Mouse (Mus musculus) kidney, embryonic 14.5 days (tissue): Measurements from ENCODE around the gene Eps8. TPM values are rescaled to one million over a fixed set of nuclear protein-coding genes. Genes with fewer than 3 reads are reported as not detected.
A peak's percentile ranks its signal among the peaks of the same experiment; 100 is the strongest.

Experiments
- ATAC-seq: fragments of 200-750 bp; cut with Nextera tagmentation; 2 replicates; pipeline ENCODE4 v1.8.0; 2017; ENCODE audit warnings: moderate number of reproducible peaks, mild to moderate bottlenecking, moderate TSS enrichment, moderate library complexity; ENCODE audit not compliant: low FRiP score, low TSS enrichment
- H3K27ac ChIP-seq: fragments of 300-500 bp; sonication (generic); 2 replicates; pipeline ENCODE4 v1.5.1; 2014; ENCODE audit warnings: low read depth, mild to moderate bottlenecking, low read length, moderate library complexity, mixed read lengths
- H3K27me3 ChIP-seq: fragments of 300-500 bp; sonication (generic); 2 replicates; pipeline ENCODE4 v1.6.1; 2014; ENCODE audit warnings: mild to moderate bottlenecking, low read length; ENCODE audit not compliant: control insufficient read depth, insufficient read depth
- H3K36me3 ChIP-seq: fragments of 300-500 bp; sonication (generic); 2 replicates; pipeline ENCODE4 v1.6.1; 2014; ENCODE audit warnings: low read length, mixed read lengths; ENCODE audit not compliant: control insufficient read depth, insufficient read depth
- H3K4me1 ChIP-seq: fragments of 300-500 bp; sonication (generic); 2 replicates; pipeline ENCODE4 v1.6.1; 2014; ENCODE audit warnings: low read length, mixed read lengths; ENCODE audit not compliant: control insufficient read depth, insufficient read depth
- H3K4me2 ChIP-seq: fragments of 300-500 bp; sonication (generic); replicated peaks from 2 replicates; pipeline ENCODE4 v1.6.1; 2014; ENCODE audit warnings: low read depth, mild to moderate bottlenecking, low read length
- H3K4me3 ChIP-seq: fragments of 300-500 bp; sonication (generic); 2 replicates; pipeline ENCODE4 v1.5.1; 2014; ENCODE audit warnings: mild to moderate bottlenecking, low read length
- H3K9ac ChIP-seq: fragments of 300-500 bp; sonication (generic); 2 replicates; pipeline ENCODE4 v1.6.1; 2014; ENCODE audit warnings: low read depth, mild to moderate bottlenecking, low read length, moderate library complexity
- H3K9me3 ChIP-seq: fragments of 300-500 bp; sonication (generic); 2 replicates; pipeline ENCODE4 v1.6.1; 2016; ENCODE audit warnings: low read length; ENCODE audit not compliant: control insufficient read depth
- WGBS: fragments of 180-500 bp; shearing (Covaris S2); extraction: QIAGEN DNeasy Blood & Tissue Kit; methylation state at CpG from one replicate; pipeline ENCODE4 v1.1.7; 2014; 5-methylcytosine and 5-hydroxymethylcytosine counted together
- polyA plus RNA-seq: library from polyadenylated mRNA; unstranded; fragments of >200 nt; fragmentation: Nextera tagmentation; extraction: Ambion mirVana; gene quantifications from 2 replicates; pipeline ENCODE4 v1.2.1, GENCODE M21; 2014

Eps8 gene
- polyA plus RNA-seq, 1 experiment from 2014 or later: 28.5 TPM

DNA sequence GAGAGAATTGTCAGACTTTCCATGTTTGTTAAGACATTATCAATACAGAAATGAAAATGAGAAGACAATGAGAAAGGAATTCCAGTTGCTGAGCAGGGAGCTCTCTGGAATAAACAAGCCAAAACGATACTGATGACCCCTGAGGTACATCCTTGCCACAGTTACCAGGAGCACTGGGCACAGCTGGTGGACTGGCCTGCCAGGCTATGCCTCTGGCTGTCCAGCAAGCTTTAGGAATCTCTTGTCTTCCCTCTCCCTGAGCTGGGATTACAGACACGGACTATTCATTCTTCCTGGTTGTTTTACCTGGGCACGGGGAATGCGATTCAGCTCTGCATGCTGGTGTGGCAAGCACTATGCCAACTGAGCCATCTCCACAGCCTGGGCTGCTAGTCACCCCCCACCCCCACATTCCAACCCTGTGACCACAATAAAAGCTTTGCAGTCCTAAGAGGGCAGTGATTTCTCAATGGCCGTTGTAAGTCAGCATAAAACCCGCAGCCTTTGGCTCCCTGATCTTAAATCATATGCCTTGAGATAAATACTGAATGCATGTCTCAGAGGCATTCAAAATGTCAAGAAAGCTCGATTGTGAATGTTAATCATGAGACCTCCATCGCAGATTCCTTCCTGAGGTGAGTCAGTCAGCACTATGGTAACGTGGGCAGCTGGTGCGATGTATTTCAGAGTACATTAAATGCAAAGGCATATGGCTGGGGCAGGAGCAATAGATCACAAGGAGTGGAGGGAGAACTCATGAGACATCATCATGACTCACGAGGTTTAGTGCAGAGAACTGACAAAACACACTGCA, 134.9 kb downstream of the Eps8 start:
- no peak overlapping the region for H3K4me3 ChIP-seq
- no peak overlapping the region for H3K4me2 ChIP-seq
- no peak overlapping the region for H3K9ac ChIP-seq
- H3K27ac ChIP-seq: no peak overlapping the region
- 0 out of 2 replicates have a peak, but pooled peaks cover 6% of the 10 kb centered on the region for H3K4me1 ChIP-seq
- 0 out of 2 replicates have a peak, but pooled peaks have one; percentile 43 for ATAC-seq
- no peaks in the 10 kb centered on the region for H3K9me3 ChIP-seq
- 42% methylated on average over 11 of the region's 11 CpGs for WGBS
- H3K36me3 ChIP-seq: no peaks in the 10 kb centered on the region; the same call in 1 of the 2 replicates
- no peaks in the 10 kb centered on the region for H3K27me3 ChIP-seq

DNA sequence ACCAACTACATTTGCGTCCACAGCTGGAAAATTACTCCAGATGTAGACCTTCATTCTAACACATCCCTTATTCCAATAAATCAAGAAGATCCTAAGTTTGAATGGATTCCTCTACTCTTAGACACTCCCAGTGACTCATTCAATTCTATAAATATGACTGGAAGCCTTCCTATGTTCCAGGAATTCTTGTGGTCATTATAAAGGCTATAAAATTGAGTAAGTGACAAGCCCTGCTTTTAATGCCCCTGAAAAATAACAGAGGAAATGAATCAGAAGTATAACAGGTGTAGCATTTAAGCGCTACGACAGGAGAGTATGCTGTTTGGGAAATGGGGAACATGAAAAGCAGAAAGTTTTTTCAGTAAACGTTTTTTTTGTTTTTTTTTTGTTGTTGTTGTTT, 139.8 kb downstream of the Eps8 start:
- WGBS: 61% methylated on average over 4 of the region's 4 CpGs
- ATAC-seq: no peak
- Histone ChIP-seq H3K27me3 (no peaks in the 10 kb centered on the region), H3K27ac (no peak overlapping the region), H3K9me3 (no peaks in the 10 kb centered on the region), H3K4me1 (0 out of 2 replicates have a peak, but pooled peaks cover 5% of the 10 kb centered on the region), H3K36me3 (no peaks in the 10 kb centered on the region; the same call in 1 of the 2 replicates), H3K4me3 (no peak overlapping the region), H3K9ac (no peak overlapping the region), H3K4me2 (no peak overlapping the region)

- Histone ChIP-seq H3K27ac (no peak overlapping the region), H3K4me2 (no peak overlapping the region), H3K4me1 (no peaks in the 10 kb centered on the region), H3K27me3 (no peaks in the 10 kb centered on the region), H3K9me3 (no peaks in the 10 kb centered on the region), H3K4me3 (no peak overlapping the region), H3K36me3 (no peaks in the 10 kb centered on the region; the same call in 1 of the 2 replicates), H3K9ac (no peak overlapping the region)
- WGBS: 77% methylated on average over 5 of the region's 5 CpGs
- ATAC-seq: no peak
Measured at GRCm38 (mm10) chr6:137512753-137513152, 141.9 kb downstream of the Eps8 start.

DNA sequence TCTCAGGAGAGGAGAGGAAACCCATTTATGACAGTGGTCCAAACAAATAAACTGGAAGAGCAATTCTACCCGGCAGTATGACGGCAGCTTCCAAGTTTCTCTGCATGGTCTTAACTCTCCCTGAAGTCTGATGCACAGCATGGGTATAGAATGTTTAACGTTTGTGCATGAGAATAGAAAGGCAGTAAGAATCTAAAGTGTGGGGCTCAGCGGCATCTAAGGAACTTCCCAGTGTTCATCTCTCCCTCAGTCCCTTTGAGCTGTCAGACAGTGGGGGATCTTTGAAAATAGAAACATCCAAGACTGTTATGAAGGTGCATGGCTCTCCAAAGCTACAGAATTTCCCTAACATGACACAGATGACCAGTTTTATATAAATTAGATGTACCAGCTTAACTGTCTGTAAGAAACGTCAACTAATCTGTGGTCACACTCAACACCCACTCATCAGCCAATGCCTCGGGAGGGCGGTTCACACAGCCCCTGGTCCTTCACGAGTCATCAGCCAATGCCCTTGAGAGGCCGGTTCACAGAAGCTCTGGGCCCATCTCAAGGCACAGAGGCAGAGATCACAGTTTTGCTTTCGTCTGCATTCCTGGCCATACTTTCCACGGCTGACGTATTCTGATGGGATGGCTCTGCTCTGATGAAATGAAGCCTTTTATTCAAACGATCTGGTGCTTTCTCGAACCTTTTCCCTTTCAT, 145.2 kb downstream of the Eps8 start:
- no peaks in the 10 kb centered on the region for H3K36me3 ChIP-seq
- H3K4me2 ChIP-seq: no peak overlapping the region
- H3K9me3 ChIP-seq: 0 out of 2 replicates have a peak, but pooled peaks cover 2% of the 10 kb centered on the region
- H3K27me3 ChIP-seq: no peaks in the 10 kb centered on the region
- no peaks in the 10 kb centered on the region for H3K4me1 ChIP-seq
- no peak overlapping the region for H3K9ac ChIP-seq
- H3K4me3 ChIP-seq: no peak overlapping the region
- H3K27ac ChIP-seq: no peak overlapping the region
- WGBS: 59% methylated on average over 14 of the region's 14 CpGs
- ATAC-seq: no peak

DNA sequence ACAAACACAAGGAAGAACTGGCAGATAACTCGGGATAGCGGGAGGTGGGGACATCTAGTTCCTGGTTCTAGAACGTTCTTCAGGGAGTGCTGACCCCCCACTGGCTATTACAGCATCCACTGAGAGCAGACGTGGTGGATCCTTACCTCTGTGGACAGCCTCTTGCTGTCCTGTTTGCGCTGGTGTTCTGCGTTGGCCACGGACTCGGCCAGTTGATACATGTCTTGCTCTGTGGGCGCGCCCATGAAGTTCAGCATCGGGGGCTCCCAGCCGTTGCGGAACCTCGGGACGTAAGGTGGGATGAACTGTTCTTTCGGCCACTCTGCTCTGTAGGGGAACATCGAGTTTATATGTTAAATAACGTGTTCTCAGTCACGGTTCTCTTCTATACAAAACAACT, 145.7 kb downstream of the Eps8 start:
- Histone ChIP-seq H3K4me2 (no peak overlapping the region), H3K9me3 (0 out of 2 replicates have a peak, but pooled peaks cover 2% of the 10 kb centered on the region), H3K36me3 (no peaks in the 10 kb centered on the region), H3K9ac (no peak overlapping the region), H3K4me1 (no peaks in the 10 kb centered on the region), H3K4me3 (no peak overlapping the region), H3K27me3 (no peaks in the 10 kb centered on the region), H3K27ac (no peak overlapping the region)
- no peak for ATAC-seq
- 95% methylated on average over 19 of the region's 19 CpGs for WGBS

DNA sequence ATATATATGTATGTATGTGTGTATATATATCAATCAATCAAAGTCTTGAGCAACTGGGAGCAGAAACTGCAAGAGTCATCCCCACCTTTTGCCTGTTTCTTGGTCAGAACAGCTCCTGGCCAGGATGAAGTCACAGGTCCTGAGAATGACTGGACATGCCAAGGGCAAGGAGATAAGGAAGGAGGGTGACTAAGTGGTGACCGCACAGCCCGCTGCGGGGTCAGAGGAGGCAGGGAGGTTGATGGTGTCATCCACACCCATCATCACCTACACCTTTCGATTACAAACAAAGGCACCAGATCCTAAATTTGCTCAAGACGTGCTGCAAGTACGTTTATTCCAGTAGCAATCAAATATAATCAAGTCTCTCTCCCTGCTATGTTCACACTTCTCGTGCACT, 148.1 kb downstream of the Eps8 start:
- Histone ChIP-seq H3K27me3 (no peaks in the 10 kb centered on the region), H3K4me1 (no peaks in the 10 kb centered on the region), H3K4me3 (no peak overlapping the region), H3K9ac (no peak overlapping the region), H3K9me3 (0 out of 2 replicates have a peak, but pooled peaks cover 2% of the 10 kb centered on the region), H3K27ac (no peak overlapping the region), H3K4me2 (no peak overlapping the region), H3K36me3 (no peaks in the 10 kb centered on the region)
- 91% methylated on average over 7 of the region's 7 CpGs for WGBS
- no peak for ATAC-seq

- H3K36me3 ChIP-seq: no peaks in the 10 kb centered on the region
- no peak for ATAC-seq
Measured at GRCm38 (mm10) chr6:137505555-137506227, 149.0 kb downstream of the Eps8 start.

DNA sequence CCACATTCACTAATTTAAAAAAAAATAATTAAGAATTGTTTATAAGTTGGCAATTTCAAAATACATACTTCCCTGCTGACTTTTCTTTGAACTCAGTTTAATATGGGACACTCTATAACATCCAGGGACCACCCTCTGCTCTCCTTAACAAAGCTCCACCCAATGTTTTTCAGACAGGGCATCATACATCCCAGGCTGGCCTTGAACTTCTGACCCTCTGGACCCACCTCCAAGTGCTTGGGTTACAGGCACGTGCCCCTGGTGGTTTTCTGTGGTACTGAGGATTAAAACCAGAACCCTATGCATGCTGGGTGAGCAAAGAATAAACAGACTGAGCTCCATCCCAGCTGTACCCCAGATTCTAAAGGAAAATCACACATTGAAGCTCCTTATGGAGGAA, 150.6 kb downstream of the Eps8 start:
- H3K36me3 ChIP-seq: no peaks in the 10 kb centered on the region
- no peaks in the 10 kb centered on the region for H3K27me3 ChIP-seq
- WGBS: 70% methylated on average over 1 of the region's 1 CpGs
- H3K27ac ChIP-seq: no peak overlapping the region
- no peak overlapping the region for H3K4me3 ChIP-seq
- no peak for ATAC-seq
- H3K9ac ChIP-seq: no peak overlapping the region
- H3K4me2 ChIP-seq: no peak overlapping the region
- H3K4me1 ChIP-seq: no peaks in the 10 kb centered on the region
- H3K9me3 ChIP-seq: 0 out of 2 replicates have a peak, but pooled peaks cover 2% of the 10 kb centered on the region

More at GRCm38 (mm10) chr6:137505555-137506227, 149.0 kb downstream of the Eps8 start:
- 77% methylated on average over 3 of the region's 3 CpGs for WGBS
- Histone ChIP-seq H3K4me1 (no peaks in the 10 kb centered on the region), H3K9ac (no peak overlapping the region), H3K9me3 (0 out of 2 replicates have a peak, but pooled peaks cover 2% of the 10 kb centered on the region), H3K4me3 (no peak overlapping the region), H3K27ac (no peak overlapping the region), H3K27me3 (no peaks in the 10 kb centered on the region), H3K4me2 (no peak overlapping the region)
